Mouse (Mus musculus) hindbrain, embryonic 11.5 days (tissue): ENCODE measurements around the gene Dus2. TPM values are rescaled to one million over a fixed set of nuclear protein-coding genes. Genes with fewer than 3 reads are reported as not detected.
A peak's percentile ranks its signal among the peaks of the same experiment; 100 is the strongest.

ENCODE experiments used
- ATAC-seq: fragments of 200-750 bp; cut with Nextera tagmentation; 2 replicates; pipeline ENCODE4 v1.8.0; 2017; ENCODE audit warnings: mild to moderate bottlenecking, moderate TSS enrichment, moderate library complexity; ENCODE audit not compliant: low FRiP score
- DNase-seq: peaks from one replicate; pipeline ENCODE4 v3.0.0-alpha.2; 2015; ENCODE audit warnings: low spot score
- H3K27ac ChIP-seq: fragments of 300-500 bp; sonication (generic); 2 replicates; pipeline ENCODE4 v1.5.1; 2014; ENCODE audit warnings: mild to moderate bottlenecking, low read depth, low read length
- H3K27me3 ChIP-seq: fragments of 300-500 bp; sonication (generic); 2 replicates; pipeline ENCODE4 v1.6.1; 2014; ENCODE audit warnings: mild to moderate bottlenecking, low read length, moderate library complexity, mixed read lengths; ENCODE audit not compliant: control insufficient read depth, insufficient read depth
- H3K36me3 ChIP-seq: fragments of 300-500 bp; sonication (generic); 2 replicates; pipeline ENCODE4 v1.6.1; 2014; ENCODE audit warnings: mild to moderate bottlenecking, low read length, moderate library complexity, mixed read lengths; ENCODE audit not compliant: control insufficient read depth, insufficient read depth
- H3K4me1 ChIP-seq: fragments of 300-500 bp; sonication (generic); replicated peaks from 2 replicates; pipeline ENCODE4 v1.6.1; 2014; ENCODE audit warnings: low read length, mixed read lengths; ENCODE audit not compliant: control insufficient read depth, insufficient read depth
- H3K4me2 ChIP-seq: fragments of 300-500 bp; sonication (generic); replicated peaks from 2 replicates; pipeline ENCODE4 v1.6.1; 2014; ENCODE audit warnings: mild to moderate bottlenecking, low read depth, low read length
- H3K4me3 ChIP-seq: fragments of 300-500 bp; sonication (generic); 2 replicates; pipeline ENCODE4 v1.5.1; 2014; ENCODE audit warnings: low read depth, low read length
- H3K9ac ChIP-seq: fragments of 300-500 bp; sonication (generic); 2 replicates; pipeline ENCODE4 v1.6.1; 2014; ENCODE audit warnings: low read depth, low read length
- H3K9me3 ChIP-seq: fragments of 300-500 bp; sonication (generic); 2 replicates; pipeline ENCODE4 v1.6.1; 2016; ENCODE audit warnings: low read length; ENCODE audit not compliant: control insufficient read depth
- WGBS: fragments of 180-500 bp; shearing (Covaris S2); extraction: QIAGEN DNeasy Blood & Tissue Kit; methylation state at CpG from one replicate; pipeline ENCODE4 v1.1.7; 2014; 5-methylcytosine and 5-hydroxymethylcytosine counted together
- polyA plus RNA-seq: library from polyadenylated mRNA; unstranded; fragments of >200 nt; fragmentation: Nextera tagmentation; extraction: Ambion mirVana; gene quantifications from 2 replicates; pipeline ENCODE4 v1.2.1, GENCODE M21; 2014

The Dus2 gene
- polyA plus RNA-seq: 16.4 and 22.0 TPM in 2 replicates

GRCm38 (mm10) chr8:105990856-105991387, at the start of gene Dus2:
Gene Dus2 (plus strand): TSS chr8:105991337.
- no peaks in the 10 kb centered on the region for H3K27me3 ChIP-seq
- H3K9ac ChIP-seq: 0 out of 2 replicates have a peak within 1 kb of the TSS, but pooled peaks have one; percentile 8
- no peak for ATAC-seq
- H3K4me2 ChIP-seq: 0 out of 2 replicates have a peak within 1 kb of the TSS, but pooled peaks have one; percentile 11
- H3K4me3 ChIP-seq: no peak within 1 kb of the TSS
- H3K36me3 ChIP-seq: no peaks in the 10 kb centered on the region
- H3K4me1 ChIP-seq: no peaks in the 10 kb centered on the region
- peak; percentile 89 for DNase-seq
- no peaks in the 10 kb centered on the region for H3K9me3 ChIP-seq
- 10% methylated on average over 15 of the region's 15 CpGs for WGBS
- H3K27ac ChIP-seq: no peak within 1 kb of the TSS

- no peak overlapping the region for H3K4me2 ChIP-seq
- no peaks in the 10 kb centered on the region for H3K27me3 ChIP-seq
- H3K4me1 ChIP-seq: no peaks in the 10 kb centered on the region
- H3K27ac ChIP-seq: no peak overlapping the region
- whole genome bisulfite sequencing: 94% methylated on average over 11 of the region's 11 CpGs
- no peak overlapping the region for H3K9ac ChIP-seq
- DNase-seq (no peak), ATAC-seq (no peak)
- H3K9me3 ChIP-seq: no peaks in the 10 kb centered on the region
- no peak overlapping the region for H3K4me3 ChIP-seq
- no peaks in the 10 kb centered on the region; the same call in 1 of the 2 replicates for H3K36me3 ChIP-seq
Observed at GRCm38 (mm10) chr8:105942026-105942425, 49.1 kb upstream of the Dus2 start.

GRCm38 (mm10) chr8:105942542-105942941, 48.6 kb upstream of the Dus2 start:
- DNase-seq (no peak), ATAC-seq (no peak)
- Histone ChIP-seq H3K4me2 (no peak overlapping the region), H3K27ac (no peak overlapping the region), H3K27me3 (no peaks in the 10 kb centered on the region), H3K4me3 (no peak overlapping the region), H3K9ac (no peak overlapping the region), H3K9me3 (no peaks in the 10 kb centered on the region), H3K36me3 (no peaks in the 10 kb centered on the region; the same call in 1 of the 2 replicates), H3K4me1 (no peaks in the 10 kb centered on the region)
- WGBS: 93% methylated on average over 5 of the region's 5 CpGs

GRCm38 (mm10) chr8:105943321-105943739, 47.8 kb upstream of the Dus2 start, which contains the start of gene Lcat:
Gene Lcat (minus strand): TSS chr8:105943382.
- no peak within 1 kb of the TSS for H3K27ac ChIP-seq
- WGBS: 57% methylated on average over 7 of the region's 8 CpGs
- no peaks in the 10 kb centered on the region for H3K4me1 ChIP-seq
- H3K27me3 ChIP-seq: no peaks in the 10 kb centered on the region
- no peaks in the 10 kb centered on the region; the same call in 1 of the 2 replicates for H3K36me3 ChIP-seq
- no peak within 1 kb of the TSS for H3K9ac ChIP-seq
- no peaks in the 10 kb centered on the region for H3K9me3 ChIP-seq
- H3K4me2 ChIP-seq: no peak within 1 kb of the TSS
- DNase-seq (no peak), ATAC-seq (no peak)
- H3K4me3 ChIP-seq: no peak within 1 kb of the TSS

- no peak overlapping the region for H3K9ac ChIP-seq
- no peak overlapping the region for H3K4me2 ChIP-seq
- no peaks in the 10 kb centered on the region for H3K27me3 ChIP-seq
- DNase-seq: no peak
- H3K4me1 ChIP-seq: no peaks in the 10 kb centered on the region
- H3K36me3 ChIP-seq: no peaks in the 10 kb centered on the region
- no peak overlapping the region for H3K4me3 ChIP-seq
- H3K9me3 ChIP-seq: no peaks in the 10 kb centered on the region
- ATAC-seq: no peak
- H3K27ac ChIP-seq: no peak overlapping the region
- WGBS: 93% methylated on average over 10 of the region's 10 CpGs
Observed at GRCm38 (mm10) chr8:105949350-105949749, 41.8 kb upstream of the Dus2 start.

GRCm38 (mm10) chr8:105951057-105951659, 40.0 kb upstream of the Dus2 start:
- Histone ChIP-seq H3K27me3 (no peaks in the 10 kb centered on the region), H3K4me2 (no peak overlapping the region), H3K4me1 (no peaks in the 10 kb centered on the region), H3K4me3 (no peak overlapping the region), H3K9ac (no peak overlapping the region), H3K9me3 (no peaks in the 10 kb centered on the region), H3K27ac (no peak overlapping the region), H3K36me3 (no peaks in the 10 kb centered on the region)
- no peak for DNase-seq
- 54% methylated on average over 7 of the region's 7 CpGs for WGBS
- no peak for ATAC-seq

GRCm38 (mm10) chr8:105956556-105956955, 34.6 kb upstream of the Dus2 start:
- WGBS: 85% methylated on average over 4 of the region's 4 CpGs
- Histone ChIP-seq H3K36me3 (no peaks in the 10 kb centered on the region), H3K4me2 (no peak overlapping the region), H3K9me3 (no peaks in the 10 kb centered on the region), H3K9ac (no peak overlapping the region), H3K4me1 (no peaks in the 10 kb centered on the region), H3K4me3 (no peak overlapping the region), H3K27me3 (no peaks in the 10 kb centered on the region), H3K27ac (no peak overlapping the region)
- no peak for DNase-seq
- no peak for ATAC-seq

- no peaks in the 10 kb centered on the region for H3K36me3 ChIP-seq
- H3K9ac ChIP-seq: no peak overlapping the region
- H3K4me2 ChIP-seq: no peak overlapping the region
- ATAC-seq (no peak), DNase-seq (no peak)
- 68% methylated on average over 3 of the region's 4 CpGs for WGBS
- H3K27me3 ChIP-seq: no peaks in the 10 kb centered on the region
- no peak overlapping the region for H3K27ac ChIP-seq
- no peaks in the 10 kb centered on the region for H3K4me1 ChIP-seq
- H3K9me3 ChIP-seq: no peaks in the 10 kb centered on the region
- H3K4me3 ChIP-seq: no peak overlapping the region
Observed at GRCm38 (mm10) chr8:105957813-105958212, 33.3 kb upstream of the Dus2 start.

- H3K27me3 ChIP-seq: no peaks in the 10 kb centered on the region
- no peak overlapping the region for H3K4me2 ChIP-seq
- no peaks in the 10 kb centered on the region for H3K9me3 ChIP-seq
- no peaks in the 10 kb centered on the region for H3K36me3 ChIP-seq
- DNase-seq (no peak), ATAC-seq (no peak)
- H3K4me3 ChIP-seq: no peak overlapping the region
- H3K27ac ChIP-seq: no peak overlapping the region
- WGBS: 89% methylated on average over 7 of the region's 7 CpGs
- no peaks in the 10 kb centered on the region for H3K4me1 ChIP-seq
- no peak overlapping the region for H3K9ac ChIP-seq
Observed at GRCm38 (mm10) chr8:105959350-105959749, 31.8 kb upstream of the Dus2 start.
